Mouse (Mus musculus) CH12.LX (cell line): ENCODE results near the gene Ccr10. TPM values are rescaled to one million over a fixed set of nuclear protein-coding genes. Genes with fewer than 3 reads are reported as not detected.

Source experiments
- DNase-seq: peaks from one replicate; pipeline ENCODE4 v3.0.0-alpha.2; 2013; ENCODE audit errors: extremely low read depth
- H3K27ac ChIP-seq: 2 replicates; pipeline ENCODE4 v1.5.1; 2012; ENCODE audit warnings: low read depth, mild to moderate bottlenecking, control low read depth, moderate library complexity; ENCODE audit not compliant: insufficient read depth
- H3K27me3 ChIP-seq: replicated peaks from 2 replicates; pipeline ENCODE3; 2012; ENCODE audit warnings: inconsistent platforms
- H3K36me3 ChIP-seq, 2 experiments: replicated peaks in 1 of 2; 2 replicates each; pipeline versions ENCODE3 to v1.6.1; 2012; ENCODE audit warnings: inconsistent platforms in 1 of 2, low read length in 1 of 2, mild to moderate bottlenecking in 1 of 2, mixed read lengths in 1 of 2, moderate library complexity in 1 of 2; ENCODE audit not compliant: control insufficient read depth in 1 of 2, insufficient read depth in 1 of 2
- H3K4me1 ChIP-seq, 2 experiments: 2 replicates each; pipeline ENCODE4 v1.6.1; 2012; ENCODE audit warnings: inconsistent platforms in 1 of 2, moderate library complexity in 1 of 2; ENCODE audit not compliant: insufficient read depth in 2 of 2, control insufficient read depth in 1 of 2
- H3K4me2 ChIP-seq: 2 replicates; pipeline ENCODE4 v1.6.1; 2012; ENCODE audit warnings: low read depth, mild to moderate bottlenecking, control low read depth; ENCODE audit not compliant: poor library complexity, insufficient read depth, severe bottlenecking
- H3K4me3 ChIP-seq, 3 experiments: fragments of 150-350 bp in 1 of 3; sonication (generic) in 1 of 3; replicated peaks in 1 of 3; 2 replicates each; pipeline versions ENCODE3 to v1.5.1; 2011 to 2012; ENCODE audit warnings: low read depth in 2 of 3, low read length in 2 of 3, mild to moderate bottlenecking in 2 of 3, moderate library complexity in 2 of 3, control low read depth in 1 of 3, improper control_type of control experiment in 1 of 3, inconsistent platforms in 1 of 3, mixed read lengths in 1 of 3; ENCODE audit not compliant: poor library complexity in 1 of 3
- H3K79me2 ChIP-seq: replicated peaks from 2 replicates; pipeline ENCODE4 v1.6.1; 2012; ENCODE audit warnings: mild to moderate bottlenecking, moderate library complexity; ENCODE audit not compliant: control insufficient read depth, poor library complexity, insufficient read depth, severe bottlenecking; ENCODE audit errors: extremely low read depth
- H3K9ac ChIP-seq: 2 replicates; pipeline ENCODE4 v1.6.1; 2012; ENCODE audit warnings: low read depth, mild to moderate bottlenecking, control low read depth, moderate library complexity; ENCODE audit not compliant: insufficient read depth
- H3K9me3 ChIP-seq: replicated peaks from 2 replicates; pipeline ENCODE3; 2012; ENCODE audit warnings: low read length, inconsistent platforms, mixed read lengths
- CHD1 ChIP-seq: IDR thresholded peaks from 2 replicates; pipeline ENCODE4 v1.6.1; 2012; ENCODE audit warnings: low read depth, low read length, improper control_type of control experiment, inconsistent platforms
- CHD2 ChIP-seq: IDR thresholded peaks from 2 replicates; pipeline ENCODE4 v1.6.1; 2011; ENCODE audit warnings: low read length, improper control_type of control experiment
- E2F4 ChIP-seq: IDR thresholded peaks from 2 replicates; pipeline ENCODE4 v1.6.1; 2011; ENCODE audit warnings: low read depth, low read length, improper control_type of control experiment; ENCODE audit not compliant: insufficient replicate concordance
- GABPA ChIP-seq: IDR thresholded peaks from 2 replicates; pipeline ENCODE4 v1.6.1; 2012; ENCODE audit warnings: low read depth, low read length, improper control_type of control experiment, inconsistent platforms; ENCODE audit not compliant: insufficient replicate concordance
- HCFC1 ChIP-seq: IDR thresholded peaks from 2 replicates; pipeline ENCODE4 v1.6.1; 2012; ENCODE audit warnings: low read depth, mild to moderate bottlenecking, inconsistent platforms, low read length, improper control_type of control experiment
- IRF4 ChIP-seq: IDR thresholded peaks from 2 replicates; pipeline ENCODE4 v1.6.1; 2014; ENCODE audit warnings: low read depth, mild to moderate bottlenecking, inconsistent platforms, low read length, improper control_type of control experiment
- JUN ChIP-seq: IDR thresholded peaks from 2 replicates; pipeline ENCODE4 v1.6.1; 2011; ENCODE audit warnings: low read depth, mild to moderate bottlenecking, low read length, improper control_type of control experiment, moderate library complexity; ENCODE audit not compliant: insufficient read depth
- MAFK ChIP-seq: IDR thresholded peaks from 2 replicates; pipeline ENCODE4 v1.6.1; 2011; ENCODE audit warnings: low read length, improper control_type of control experiment; ENCODE audit not compliant: insufficient replicate concordance
- MAX ChIP-seq: IDR thresholded peaks from 2 replicates; pipeline ENCODE4 v1.6.1; 2011; ENCODE audit warnings: low read length, improper control_type of control experiment
- MEF2A ChIP-seq: IDR thresholded peaks from 2 replicates; pipeline ENCODE4 v1.6.1; 2014; ENCODE audit warnings: low read depth, mild to moderate bottlenecking, inconsistent platforms, low read length, improper control_type of control experiment, borderline replicate concordance
- MXI1 ChIP-seq: IDR thresholded peaks from 2 replicates; pipeline ENCODE4 v1.6.1; 2011; ENCODE audit warnings: mild to moderate bottlenecking, low read depth, low read length, improper control_type of control experiment
- PAX5 ChIP-seq: IDR thresholded peaks from 2 replicates; pipeline ENCODE4 v1.6.1; 2012; ENCODE audit warnings: low read length, inconsistent platforms, mixed read lengths
- POLR2A ChIP-seq: IDR thresholded peaks from 2 replicates; pipeline ENCODE4 v1.6.1; 2011; ENCODE audit warnings: low read depth, mild to moderate bottlenecking, improper control_type of control experiment, low read length
- POLR2AphosphoS2 ChIP-seq: IDR thresholded peaks from 2 replicates; pipeline ENCODE4 v1.6.1; 2011; ENCODE audit warnings: low read depth, low read length, improper control_type of control experiment
- RCOR1 ChIP-seq: conservative IDR thresholded peaks from 2 replicates; pipeline ENCODE4 v1.6.1; 2012; ENCODE audit warnings: low read depth, mild to moderate bottlenecking, inconsistent platforms, low read length, improper control_type of control experiment
- SIN3A ChIP-seq: IDR thresholded peaks from 2 replicates; pipeline ENCODE4 v1.6.1; 2012; ENCODE audit warnings: low read length, improper control_type of control experiment, inconsistent platforms
- SMC3 ChIP-seq: IDR thresholded peaks from 2 replicates; pipeline ENCODE4 v1.6.1; 2011; ENCODE audit warnings: low read depth, low read length, improper control_type of control experiment
- TBP ChIP-seq: conservative IDR thresholded peaks from 2 replicates; pipeline ENCODE4 v1.6.1; 2011; ENCODE audit warnings: low read depth, low read length, improper control_type of control experiment
- TCF12 ChIP-seq: IDR thresholded peaks from 2 replicates; pipeline ENCODE4 v1.6.1; 2014; ENCODE audit warnings: low read depth, mild to moderate bottlenecking, inconsistent platforms, low read length, improper control_type of control experiment
- UBTF ChIP-seq: IDR thresholded peaks from 2 replicates; pipeline ENCODE4 v1.6.1; 2012; ENCODE audit warnings: low read depth, mild to moderate bottlenecking, inconsistent platforms, low read length, improper control_type of control experiment, moderate library complexity
- USF1 ChIP-seq: IDR thresholded peaks from 2 replicates; pipeline ENCODE4 v1.6.1; 2014; ENCODE audit warnings: low read depth, mild to moderate bottlenecking, inconsistent platforms, low read length, improper control_type of control experiment
- USF2 ChIP-seq: conservative IDR thresholded peaks from 2 replicates; pipeline ENCODE4 v1.6.1; 2011; ENCODE audit warnings: low read depth, low read length, improper control_type of control experiment
- ZMIZ1 ChIP-seq: IDR thresholded peaks from 2 replicates; pipeline ENCODE4 v1.6.1; 2012; ENCODE audit warnings: low read depth, mild to moderate bottlenecking, inconsistent platforms, low read length, improper control_type of control experiment
- ZNF384 ChIP-seq: IDR thresholded peaks from 2 replicates; pipeline ENCODE4 v1.6.1; 2012; ENCODE audit warnings: low read depth, low read length, improper control_type of control experiment, inconsistent platforms
- dilution Hi-C: fragments of 300-500 bp; cut with MboI; formaldehyde crosslinking; loops from 2 replicates; pipeline ENCODE4 v1.14.3; 2020; ENCODE audit warnings: low sequenced_read_pairs; ENCODE audit not compliant: extremely low pct_unique_long_range_greater_than_20kb, extremely low pct_ligation_motif_present
- in situ Hi-C: fragments of 300-500 bp; cut with MboI; formaldehyde crosslinking; loops from 3 replicates; pipeline ENCODE4 v1.14.3; 2019; ENCODE audit warnings: low sequenced_read_pairs, low pct_ligation_motif_present, low pct_unique_long_range_greater_than_20kb, mixed read lengths
- polyA plus RNA-seq: library from polyadenylated mRNA; unstranded; fragments of >175 nt; gene quantifications from 2 replicates; pipeline ENCODE4 v1.2.1, GENCODE M21; 2012; ENCODE audit warnings: low read depth; ENCODE audit not compliant: insufficient read length
- total RNA-seq, 2 experiments: library from RNA; depleted of rRNA; stranded (reverse); fragments of 300-350 nt in 1 of 2; fragments of >200 nt in 1 of 2; gene quantifications; 2 replicates each; pipeline ENCODE4 v1.2.3; 2012 to 2014

The Ccr10 gene
- total and polyA plus RNA-seq, 3 experiments: 12.3 to 29.6 (median 17.2) TPM

- Histone ChIP-seq H3K79me2 (no peaks in the 10 kb centered on the region), H3K27me3 (no peaks in the 10 kb centered on the region), H3K9me3 (no peaks in the 10 kb centered on the region), H3K9ac (no peak overlapping the region), H3K27ac (no peak overlapping the region), H3K4me2 (no peak overlapping the region), H3K4me3 (no peak overlapping the region), H3K4me1 (peaks cover 5 to 19% of the 10 kb centered on the region in 2 experiments; a peak in 3 of 4 replicates), H3K36me3 (no peaks in the 10 kb centered on the region)
- no peak for TF ChIP-seq USF1
- TF ChIP-seq JUN: no peak
- no peak for TF ChIP-seq ZNF384
- TF ChIP-seq CHD2: no peak
- no peak for TF ChIP-seq SIN3A
- no peak for TF ChIP-seq PAX5
- no peak for TF ChIP-seq MAFK
- no peak for TF ChIP-seq ZMIZ1
- no peak for TF ChIP-seq TCF12
- in situ Hi-C loops: loop anchor here (5.0 kb wide), 1 partner anchor 34 kb away; the partner anchor contains the start of genes Cntnap1 and Plekhh3
- dilution Hi-C loops: no loop called here
- DNase-seq: no peak
Observed at GRCm38 (mm10) chr11:101138536-101139181, 36.6 kb downstream of the Ccr10 start.

GRCm38 (mm10) chr11:101137000-101137399, 38.2 kb downstream of the Ccr10 start:
- H3K27ac ChIP-seq: no peak overlapping the region
- H3K4me1 ChIP-seq: peaks cover 5 to 15% of the 10 kb centered on the region in 2 experiments; a peak in 3 of 4 replicates
- H3K36me3 ChIP-seq: no peaks in the 10 kb centered on the region
- dilution Hi-C loops (no loop called here), in situ Hi-C loops (loop anchor here (5.0 kb wide), 1 partner anchor 35 kb away; the partner anchor contains the start of genes Cntnap1 and Plekhh3)
- DNase-seq: no peak
- H3K79me2 ChIP-seq: no peaks in the 10 kb centered on the region
- TF ChIP-seq GABPA: no peak
- TF ChIP-seq IRF4: no peak
- TF ChIP-seq ZMIZ1: no peak
- no peak for TF ChIP-seq E2F4
- no peak for TF ChIP-seq MXI1
- TF ChIP-seq TBP: no peak
- no peak for TF ChIP-seq USF2
- no peak for TF ChIP-seq RCOR1
- no peak for TF ChIP-seq HCFC1
- no peak for TF ChIP-seq MAFK
- no peak for TF ChIP-seq PAX5
- no peak for TF ChIP-seq SMC3
- TF ChIP-seq MAX: no peak
- no peak for TF ChIP-seq MEF2A
- TF ChIP-seq POLR2A: no peak
- TF ChIP-seq SIN3A: no peak
- no peak for TF ChIP-seq UBTF
- no peak for TF ChIP-seq POLR2AphosphoS2
- TF ChIP-seq CHD1: no peak
- no peaks in the 10 kb centered on the region for H3K27me3 ChIP-seq
- no peak overlapping the region for H3K4me2 ChIP-seq
- no peak overlapping the region for H3K4me3 ChIP-seq
- H3K9ac ChIP-seq: no peak overlapping the region
- H3K9me3 ChIP-seq: no peaks in the 10 kb centered on the region
